Mouse (Mus musculus) cerebellum, postnatal 10 days (tissue): ENCODE data around the gene Ano5.

ENCODE experiments used
- DNase-seq, 2 experiments: peaks; one replicate each; pipeline ENCODE4 v3.0.0; 2021; ENCODE audit warnings: mixed read lengths in 2 of 2

The Ano5 gene

DNA sequence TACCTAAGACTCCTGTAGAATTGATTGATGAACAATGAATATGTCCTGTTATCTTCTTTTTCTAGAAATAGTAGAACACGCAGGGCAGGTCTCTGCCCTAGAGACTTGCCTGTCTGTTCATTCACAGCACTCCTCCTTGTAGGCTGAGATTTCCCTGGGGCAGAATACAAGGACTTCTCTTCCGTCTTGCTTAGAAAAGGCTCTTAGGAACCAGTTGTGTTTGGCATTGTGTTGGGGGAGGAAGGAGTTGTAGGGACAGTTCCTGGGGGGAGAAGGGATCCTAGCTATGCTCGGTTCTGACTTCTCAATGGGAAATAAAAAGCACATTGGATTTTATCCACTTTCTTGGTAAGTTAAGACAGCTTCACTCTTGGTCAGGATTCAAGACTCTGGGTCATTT is 118.4 kb downstream of the Ano5 start:
- DNase-seq, result no peak

- no peak for DNase-seq
Measured at GRCm38 (mm10) chr7:51631171-51631570, 120.3 kb downstream of the Ano5 start.

GRCm38 (mm10) chr7:51632543-51633229 is 121.9 kb downstream of the Ano5 start:
- peak in 1 of 2 experiments; percentile 51 for DNase-seq

- peak in 1 of 2 experiments; percentile 45 for DNase-seq
Measured at GRCm38 (mm10) chr7:51633230-51633844, 122.5 kb downstream of the Ano5 start.
